Mouse (Mus musculus) layer of hippocampus, adult 9-11 months (tissue): Measurements from ENCODE around the gene Gm3233.
"Not testable (repeated sequence)": the region's sequence is repeated elsewhere in the genome, so short reads cannot be mapped to it uniquely, and the experiment has no call there.

Experiments
- DNase-seq: peaks from one replicate; pipeline ENCODE4 v3.0.0; 2022

The Gm3233 gene

GRCm38 (mm10) chr10:77726186-77726585 lies 33.3 kb downstream of the Gm3233 start, which contains the start of gene Gm10100:
Gene Gm10100, plus strand, starts transcription at chr10:77726486.
- no peak for DNase-seq

GRCm38 (mm10) chr10:77724855-77725254 lies 34.6 kb downstream of the Gm3233 start:
- DNase-seq: no peak

GRCm38 (mm10) chr10:77720299-77720698 lies 39.2 kb downstream of the Gm3233 start, which contains the start of gene Krtap12-1:
Gene Krtap12-1, plus strand, starts transcription at chr10:77720599.
- not testable (repeated sequence) for DNase-seq

- no peak for DNase-seq
These were observed 44.0 kb downstream of the Gm3233 start, which contains the start of gene Gm10142 for GRCm38 (mm10) chr10:77715507-77715906. Gene Gm10142, plus strand, starts transcription at chr10:77715807.

- DNase-seq: no peak
These were observed 45.7 kb downstream of the Gm3233 start for GRCm38 (mm10) chr10:77713734-77714133.

- not testable (repeated sequence) for DNase-seq
These were observed 48.3 kb downstream of the Gm3233 start, which contains the start of gene Gm10024 for GRCm38 (mm10) chr10:77711157-77711556. Gene Gm10024, plus strand, starts transcription at chr10:77711457.

- DNase-seq: no peak
These were observed 49.7 kb downstream of the Gm3233 start for GRCm38 (mm10) chr10:77709831-77710230.
